Mouse (Mus musculus) left cerebral cortex, adult 11 months (tissue): Measurements from ENCODE around the gene Abcb11.
"Not testable (repeated sequence)": the region's sequence is repeated elsewhere in the genome, so short reads cannot be mapped to it uniquely, and the experiment has no call there.

Source experiments
- DNase-seq: peaks from one replicate; pipeline ENCODE4 v3.0.0; 2022; ENCODE audit warnings: low spot score

Gene Abcb11

GRCm38 (mm10) chr2:69342496-69343221, at the start of gene Abcb11:
Abcb11 (minus strand) TSS chr2:69342616.
- DNase-seq: no peak

GRCm38 (mm10) chr2:69386118-69386871, 43.9 kb upstream of the Abcb11 start:
- DNase-seq: no peak

GRCm38 (mm10) chr2:69382838-69383237, 40.4 kb upstream of the Abcb11 start:
- no peak for DNase-seq

GRCm38 (mm10) chr2:69381740-69382139, 39.3 kb upstream of the Abcb11 start:
- no peak for DNase-seq

- no peak for DNase-seq
Observed at GRCm38 (mm10) chr2:69380281-69380680, 37.9 kb upstream of the Abcb11 start, which contains the start of gene Dhrs9. Dhrs9 (plus strand) TSS chr2:69380445.

GRCm38 (mm10) chr2:69379801-69380200, 37.4 kb upstream of the Abcb11 start:
- no peak for DNase-seq

- DNase-seq: no peak
Observed at GRCm38 (mm10) chr2:69376780-69377179, 34.4 kb upstream of the Abcb11 start.

GRCm38 (mm10) chr2:69365275-69365674, 22.9 kb upstream of the Abcb11 start:
- DNase-seq: no peak

- no peak for DNase-seq
Observed at GRCm38 (mm10) chr2:69364831-69365230, 22.4 kb upstream of the Abcb11 start.

- not testable (repeated sequence) for DNase-seq
Observed at GRCm38 (mm10) chr2:69355402-69355801, 13.0 kb upstream of the Abcb11 start.

- no peak for DNase-seq
Observed at GRCm38 (mm10) chr2:69341506-69341905, 910 bp downstream of the Abcb11 start.

- DNase-seq: not testable (repeated sequence)
Observed at GRCm38 (mm10) chr2:69331523-69331922, 10.9 kb downstream of the Abcb11 start.

GRCm38 (mm10) chr2:69328509-69329163, 13.8 kb downstream of the Abcb11 start:
- DNase-seq: no peak

GRCm38 (mm10) chr2:69324881-69325660, 17.3 kb downstream of the Abcb11 start:
- no peak for DNase-seq

GRCm38 (mm10) chr2:69323018-69323417, 19.4 kb downstream of the Abcb11 start:
- DNase-seq: no peak

- no peak for DNase-seq
Observed at GRCm38 (mm10) chr2:69321457-69321856, 21.0 kb downstream of the Abcb11 start.

GRCm38 (mm10) chr2:69311337-69311736, 31.1 kb downstream of the Abcb11 start:
- DNase-seq: no peak

GRCm38 (mm10) chr2:69308136-69308535, 34.3 kb downstream of the Abcb11 start:
- DNase-seq: no peak

- DNase-seq: not testable (repeated sequence)
Observed at GRCm38 (mm10) chr2:69300568-69300967, 41.8 kb downstream of the Abcb11 start.

- DNase-seq: no peak
Observed at GRCm38 (mm10) chr2:69294508-69294907, 47.9 kb downstream of the Abcb11 start.

GRCm38 (mm10) chr2:69288989-69289388, 53.4 kb downstream of the Abcb11 start:
- no peak for DNase-seq

- peak; percentile 10 for DNase-seq
Observed at GRCm38 (mm10) chr2:69275875-69276274, 66.5 kb downstream of the Abcb11 start.
